Mouse (Mus musculus) v-Abl transformed pro-B cells (cell line): Measurements from ENCODE around the gene Gcc2.
"Not testable (repeated sequence)": the region's sequence is repeated elsewhere in the genome, so short reads cannot be mapped to it uniquely, and the experiment has no call there.

Source experiments
- in situ Hi-C, 2 experiments: fragments of 400-800 bp; cut with MboI; formaldehyde crosslinking; loops; one replicate each; pipeline ENCODE4 v1.15.1; 2025; ENCODE audit not compliant: unreplicated experiment in 2 of 2

Gcc2 gene

GRCm38 (mm10) chr10:58255213-58255892 is at the start of gene Gcc2:
Gene Gcc2 (plus strand): TSS chr10:58255497.
- in situ Hi-C loops = loop anchor here (10.0 kb wide), 1 partner anchor 501 kb away; no protein-coding TSS in a partner anchor

- in situ Hi-C loops = no loop called here
Measured at GRCm38 (mm10) chr10:58205986-58206385, 49.3 kb upstream of the Gcc2 start.

- in situ Hi-C loops = no loop called here
Measured at GRCm38 (mm10) chr10:58206639-58207404, 48.5 kb upstream of the Gcc2 start.

DNA sequence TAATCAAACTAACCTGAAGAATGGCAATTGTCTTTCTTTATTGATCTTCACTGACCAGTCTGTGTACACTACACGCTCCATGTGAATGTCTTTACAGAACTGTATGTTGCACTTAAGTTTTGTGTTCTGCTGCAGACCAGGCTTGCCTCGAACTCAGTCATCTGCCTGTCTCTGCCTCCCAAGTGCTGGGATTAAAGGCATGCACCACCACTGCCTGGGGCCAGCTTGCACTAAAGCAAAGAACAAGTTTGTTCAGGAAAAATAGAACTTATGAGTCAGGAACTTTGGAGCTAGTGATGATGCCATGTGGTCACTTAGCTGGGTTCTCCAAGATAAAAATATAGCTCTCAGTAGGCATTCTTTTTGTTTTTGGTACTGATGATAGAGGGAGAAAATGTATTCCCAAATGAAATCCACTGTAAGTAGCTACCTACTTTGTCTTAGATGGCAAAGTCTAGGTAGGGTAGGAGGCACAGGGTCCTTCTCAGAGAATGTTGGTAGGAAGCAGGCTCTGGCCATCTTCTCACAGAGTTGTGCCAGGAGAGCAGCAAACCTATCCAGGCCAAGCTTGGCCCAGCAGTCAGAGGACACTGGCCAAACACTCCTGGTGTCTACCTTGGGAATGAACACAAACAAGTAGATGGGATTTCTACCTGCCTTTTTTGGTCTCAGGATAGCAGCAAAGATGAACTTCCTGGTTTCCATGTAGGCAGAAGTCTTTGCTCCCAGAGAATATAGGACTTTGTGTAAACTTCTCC is 45.4 kb upstream of the Gcc2 start:
- in situ Hi-C loops = no loop called here

DNA sequence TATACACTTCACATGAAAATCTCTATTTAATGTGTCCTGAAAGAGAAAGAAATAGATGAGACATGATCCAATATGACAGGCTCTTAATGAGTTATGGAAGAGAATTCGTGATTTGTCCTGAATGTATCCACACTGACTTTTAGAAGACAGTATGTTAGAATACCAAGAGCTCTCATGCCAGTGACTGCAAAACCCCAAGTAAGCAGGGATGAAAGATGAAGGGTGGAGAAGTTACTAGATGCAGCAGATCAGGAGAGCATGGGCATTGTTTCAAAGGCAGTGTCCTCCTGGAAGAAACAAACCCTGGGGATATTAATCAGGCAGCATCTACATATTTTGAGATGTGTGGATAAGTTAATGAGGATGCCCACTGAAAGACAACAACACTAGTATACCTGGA is 44.8 kb upstream of the Gcc2 start:
- in situ Hi-C loops = no loop called here

DNA sequence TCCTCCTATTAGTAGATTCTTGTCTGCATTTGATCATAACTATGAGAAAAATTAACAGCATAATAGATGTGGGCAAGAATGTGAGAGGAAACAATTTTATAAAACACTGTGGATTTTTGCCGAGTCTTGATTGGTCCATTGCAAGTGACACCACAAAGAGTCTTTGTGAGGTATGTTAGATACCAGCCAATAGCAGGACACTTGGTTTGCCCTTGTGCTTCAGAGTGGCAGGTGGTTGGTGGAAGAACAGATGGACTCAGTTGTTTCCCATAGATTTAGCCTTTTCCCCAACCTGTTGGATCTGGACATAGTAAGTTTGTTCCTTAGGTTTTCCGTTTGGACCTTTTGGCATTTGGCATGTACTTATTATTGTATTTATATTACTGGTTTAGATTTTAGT is 44.1 kb upstream of the Gcc2 start:
- in situ Hi-C loops = no loop called here

- in situ Hi-C loops = no loop called here
Measured at GRCm38 (mm10) chr10:58212230-58212629, 43.1 kb upstream of the Gcc2 start.

- in situ Hi-C loops = no loop called here
Measured at GRCm38 (mm10) chr10:58214497-58214896, 40.8 kb upstream of the Gcc2 start.

GRCm38 (mm10) chr10:58214934-58215333 is 40.4 kb upstream of the Gcc2 start:
- in situ Hi-C loops = no loop called here

GRCm38 (mm10) chr10:58215353-58215752 is 39.9 kb upstream of the Gcc2 start:
- in situ Hi-C loops = no loop called here

DNA sequence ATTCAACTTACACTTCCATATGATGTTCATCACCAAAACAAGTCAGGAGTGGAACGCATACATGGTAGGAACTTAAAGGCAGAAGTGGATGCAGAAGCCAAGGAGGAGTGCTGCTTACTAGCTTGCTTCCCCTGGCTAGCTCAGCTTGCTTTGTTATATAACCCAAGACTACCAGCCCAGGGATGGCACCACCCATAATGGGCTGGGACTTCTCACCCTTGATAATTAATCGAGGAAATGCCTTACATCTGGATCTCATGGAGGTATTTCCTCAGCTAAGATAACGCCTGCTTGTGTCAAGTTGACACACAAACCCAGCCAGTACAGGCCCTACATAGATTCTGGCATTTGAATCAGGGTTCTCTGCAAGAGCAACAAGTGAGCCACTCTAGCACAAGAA is 37.9 kb upstream of the Gcc2 start:
- in situ Hi-C loops = no loop called here

DNA sequence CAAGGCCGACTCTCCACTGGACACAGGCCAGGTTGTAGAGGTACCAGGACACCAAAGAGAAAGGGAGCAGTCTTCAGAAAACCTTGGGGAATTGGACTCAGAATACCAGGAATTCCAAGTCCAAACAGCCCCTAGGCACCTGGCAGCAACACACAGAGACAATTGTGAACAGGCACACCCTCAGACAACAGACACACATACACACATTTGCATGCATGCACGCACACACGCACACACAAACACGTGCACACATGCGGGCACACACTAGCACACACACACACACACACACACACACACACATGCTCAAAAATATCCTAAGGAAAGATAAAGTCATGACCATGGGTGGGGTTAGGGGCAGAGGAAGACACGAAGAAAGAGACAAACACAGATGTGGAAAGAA is 34.6 kb upstream of the Gcc2 start:
- in situ Hi-C loops = no loop called here

GRCm38 (mm10) chr10:58221571-58221970 is 33.7 kb upstream of the Gcc2 start:
- in situ Hi-C loops = not testable (repeated sequence)

DNA sequence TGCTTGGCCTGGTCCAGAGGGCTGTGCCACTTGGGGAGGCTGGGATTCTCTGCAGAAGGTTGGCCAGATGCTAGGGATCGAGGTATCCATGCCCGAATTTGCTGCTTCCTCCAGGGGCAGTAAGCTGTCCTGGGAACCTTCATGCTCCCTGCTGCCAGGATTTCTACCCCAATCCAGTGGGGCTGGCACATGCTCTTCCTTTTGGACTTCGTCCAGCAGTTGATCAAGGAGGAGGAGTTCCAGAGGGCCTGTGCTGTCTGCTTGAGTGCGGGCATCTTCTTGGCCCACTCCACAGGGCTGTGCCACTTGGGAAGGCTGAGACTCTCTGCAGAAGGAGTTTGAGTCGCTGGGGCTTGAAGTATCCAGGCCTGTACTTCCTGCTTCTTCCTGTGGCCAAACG is 32.1 kb upstream of the Gcc2 start:
- in situ Hi-C loops = not testable (repeated sequence)

GRCm38 (mm10) chr10:58223972-58224805 is 31.1 kb upstream of the Gcc2 start:
- in situ Hi-C loops = not testable (repeated sequence)

DNA sequence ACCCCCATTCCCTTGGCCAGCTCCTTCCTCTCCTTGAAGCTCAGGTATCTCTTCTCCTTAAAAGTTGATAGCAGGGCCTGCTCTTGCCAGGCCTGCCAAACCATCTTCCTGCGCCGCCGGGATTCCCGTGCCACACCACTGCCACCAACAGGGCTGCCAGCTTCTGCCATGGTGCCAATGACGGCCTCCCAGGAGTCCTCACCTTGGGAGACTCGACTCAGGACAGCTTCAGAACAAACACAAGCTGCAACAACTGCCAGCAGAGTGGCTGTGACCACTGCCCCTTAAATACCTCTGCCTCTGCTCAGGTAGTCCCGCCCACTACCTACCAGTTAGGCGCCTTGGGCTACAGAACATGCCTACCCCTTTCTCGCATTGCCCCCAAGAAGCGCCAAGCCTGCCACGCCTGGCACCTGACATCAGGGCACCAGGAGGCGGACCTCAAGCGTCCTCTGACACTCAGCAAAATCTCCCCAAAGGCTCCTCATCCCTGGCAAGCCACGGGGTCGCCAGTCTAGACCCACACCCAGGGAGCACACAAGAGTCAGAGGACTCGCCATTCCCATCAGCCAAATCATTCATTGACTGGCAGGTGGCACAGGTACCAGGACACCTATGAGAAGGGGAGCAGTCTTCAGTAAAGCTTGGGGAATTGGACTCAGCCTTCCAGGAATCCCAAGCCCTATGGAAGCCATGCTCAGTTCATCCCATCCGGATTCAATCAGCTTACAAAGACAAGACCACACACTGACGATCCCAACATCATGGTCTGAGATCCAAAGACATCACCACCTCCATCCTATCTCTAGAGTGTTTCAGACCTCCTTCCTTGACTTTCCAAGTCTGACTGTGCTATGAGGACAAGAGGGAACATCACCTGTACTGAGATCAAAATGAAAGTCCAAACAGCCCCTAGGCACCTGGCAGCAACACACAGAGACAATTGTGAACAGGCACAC is 30.2 kb upstream of the Gcc2 start, which contains the start of gene AW822073:
Gene AW822073, minus strand, starts transcription at position 104 of the 959 bp plus-strand sequence.
- in situ Hi-C loops = not testable (repeated sequence)

GRCm38 (mm10) chr10:58226357-58226756 is 28.9 kb upstream of the Gcc2 start:
- in situ Hi-C loops = not testable (repeated sequence)

- in situ Hi-C loops = not testable (repeated sequence)
Measured at GRCm38 (mm10) chr10:58227798-58228197, 27.5 kb upstream of the Gcc2 start.

DNA sequence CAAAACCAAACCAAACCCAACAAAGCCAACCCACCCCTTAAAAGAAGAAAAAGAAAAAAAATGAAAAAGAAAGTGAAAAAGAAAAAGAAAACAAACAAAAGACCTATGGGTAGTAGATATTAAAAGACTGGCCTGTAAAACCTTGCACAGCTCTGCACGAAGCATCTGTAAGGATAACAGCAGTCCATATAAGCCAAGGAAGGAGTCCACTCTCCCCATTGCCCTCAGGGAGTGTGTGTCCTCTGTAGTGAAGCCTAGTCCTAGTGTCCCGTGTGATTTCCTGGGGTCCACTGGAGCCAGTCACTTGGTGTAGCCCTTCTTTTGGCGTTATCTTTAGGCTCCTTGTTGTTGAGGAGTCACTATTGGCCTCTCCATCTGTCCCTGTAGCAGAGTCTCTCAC is 25.3 kb upstream of the Gcc2 start:
- in situ Hi-C loops = not testable (repeated sequence)
